Comparison of ENCODE assay signal across 7 mouse cellular contexts in genomic region chr6:113697222-113698205, GRCm38 (mm10). TPM values are rescaled to one million over a fixed set of nuclear protein-coding genes. Genes with fewer than 3 reads are reported as not detected.
DNase-seq lines count a peak whose midpoint lies in the region; ATAC-seq and TF ChIP-seq lines count a peak whose summit lies in the region.

No protein-coding gene starts in this region.

- peak; percentile 15 for ATAC-seq in Patski
- no peak for ATAC-seq in heart, embryonic 13.5 days (ENCODE audit: extremely low read depth, insufficient number of reproducible peaks, low FRiP score, low TSS enrichment)
- peak; percentile 79; the same call in 1 of the 2 replicates for ATAC-seq in midbrain, embryonic 12.5 days (ENCODE audit: low FRiP score, low read depth)
- no peak; the same call in 1 of the 2 replicates for ATAC-seq in stomach, postnatal 0 days (ENCODE audit: low FRiP score, low TSS enrichment)

- peak overlapping the region; percentile 97 for H3K4me3 ChIP-seq in embryonic facial prominence, embryonic 10.5 days
- peak overlapping the region; percentile 82 for H3K4me3 ChIP-seq in heart, embryonic 13.5 days
- H3K4me3 ChIP-seq in midbrain, embryonic 12.5 days, result peak overlapping the region; percentile 89
- peak overlapping the region; percentile 82 for H3K4me3 ChIP-seq in stomach, postnatal 0 days (ENCODE audit: low read depth, low read length)

- TF ChIP-seq EP300 in stomach, postnatal 0 days (optimal IDR thresholded peaks at IDR 0.05), result no peak

- H3K36me3 ChIP-seq in embryonic facial prominence, embryonic 10.5 days (replicated peaks), result peaks cover 41% of the 10 kb centered on the region
- H3K36me3 ChIP-seq in heart, embryonic 13.5 days, result peaks cover 42% of the 10 kb centered on the region
- H3K36me3 ChIP-seq in midbrain, embryonic 12.5 days, result peaks cover 22% of the 10 kb centered on the region
- peaks cover 9% of the 10 kb centered on the region; the same call in 1 of the 2 replicates for H3K36me3 ChIP-seq in stomach, postnatal 0 days (ENCODE audit: control insufficient read depth, insufficient read depth, low read length)

- H3K4me2 ChIP-seq in heart, embryonic 13.5 days, result peak overlapping the region; percentile 95
- peak overlapping the region; percentile 91 for H3K4me2 ChIP-seq in midbrain, embryonic 12.5 days (replicated peaks)
- peak overlapping the region; percentile 96 for H3K4me2 ChIP-seq in stomach, postnatal 0 days (replicated peaks; ENCODE audit: low read depth)

- H3K9ac ChIP-seq in heart, embryonic 13.5 days, result peak overlapping the region; percentile 90
- peak overlapping the region; percentile 83 for H3K9ac ChIP-seq in midbrain, embryonic 12.5 days (replicated peaks)
- H3K9ac ChIP-seq in stomach, postnatal 0 days (ENCODE audit: low read length), result peak overlapping the region; percentile 88

- peaks cover 32% of the 10 kb centered on the region for H3K4me1 ChIP-seq in embryonic facial prominence, embryonic 10.5 days
- peaks cover 51% of the 10 kb centered on the region for H3K4me1 ChIP-seq in heart, embryonic 13.5 days
- peaks cover 22% of the 10 kb centered on the region for H3K4me1 ChIP-seq in midbrain, embryonic 12.5 days
- H3K4me1 ChIP-seq in stomach, postnatal 0 days (replicated peaks; ENCODE audit: control insufficient read depth, insufficient read depth), result peaks cover 2% of the 10 kb centered on the region; the same call in 1 of the 2 replicates

- in situ Hi-C loops in Patski (cut with MboI; ENCODE audit: low pct_unique_long_range_greater_than_20kb), result no loop called here

- no peaks in the 10 kb centered on the region for H3K9me3 ChIP-seq in embryonic facial prominence, embryonic 10.5 days
- no peaks in the 10 kb centered on the region for H3K9me3 ChIP-seq in heart, embryonic 13.5 days
- no peaks in the 10 kb centered on the region for H3K9me3 ChIP-seq in midbrain, embryonic 12.5 days
- no peaks in the 10 kb centered on the region for H3K9me3 ChIP-seq in stomach, postnatal 0 days (ENCODE audit: control insufficient read depth, low read length)

- CTCF ChIA-PET in Patski (lab: Charles Lee), result interaction anchor here (1.0 to 1.6 kb wide), 2 partner anchors 10 to 59 kb away, joined by 3 to 6 read pairs; partner anchors contain the start of gene Irak2

- POLR2A ChIA-PET in Patski (lab: Charles Lee), result interaction anchor here (0.7 to 1.1 kb wide), 2 partner anchors 21 to 35 kb away, joined by 4 read pairs; no protein-coding TSS in a partner anchor

- DNase-seq in CD8-positive naive resting alpha-beta T cell, adult 2 months (ENCODE audit: low read depth in 2 of 2, low spot score in 2 of 2), result peak; percentile 22 to 28
- no peak for DNase-seq in Patski (ENCODE audit: low read depth, low spot score)
- DNase-seq in embryonic facial prominence, embryonic 10.5 days (ENCODE audit: low spot score), result peak; percentile 29
- DNase-seq in kidney, postnatal 36 days, result peak; percentile 35 to 61
- no peak for DNase-seq in stomach, postnatal 0 days (ENCODE audit: low spot score)

- H3K27ac ChIP-seq in embryonic facial prominence, embryonic 10.5 days (replicated peaks), result peak overlapping the region; percentile 90
- H3K27ac ChIP-seq in heart, embryonic 13.5 days (replicated peaks), result peak overlapping the region; percentile 93
- H3K27ac ChIP-seq in midbrain, embryonic 12.5 days (replicated peaks), result peak overlapping the region; percentile 88
- H3K27ac ChIP-seq in stomach, postnatal 0 days (replicated peaks), result peak overlapping the region; percentile 96

- no peak for TF ChIP-seq CTCF in Patski (IDR thresholded peaks at IDR 0.05)
- TF ChIP-seq CTCF in stomach, postnatal 0 days (IDR thresholded peaks at IDR 0.05; ENCODE audit: low read depth), result no peak

- no peaks in the 10 kb centered on the region for H3K27me3 ChIP-seq in Patski
- no peaks in the 10 kb centered on the region for H3K27me3 ChIP-seq in embryonic facial prominence, embryonic 10.5 days (replicated peaks; ENCODE audit: low read depth, poor library complexity, severe bottlenecking)
- H3K27me3 ChIP-seq in heart, embryonic 13.5 days (replicated peaks), result no peaks in the 10 kb centered on the region
- H3K27me3 ChIP-seq in midbrain, embryonic 12.5 days, result 0 out of 2 replicates have a peak, but pooled peaks cover 10% of the 10 kb centered on the region
- H3K27me3 ChIP-seq in stomach, postnatal 0 days (ENCODE audit: control insufficient read depth, insufficient read depth, low read length), result no peaks in the 10 kb centered on the region

- under 1% methylated on average over 111 of the region's 113 CpGs for WGBS in embryonic facial prominence, embryonic 10.5 days
- WGBS in heart, embryonic 13.5 days, result under 1% methylated on average over 104 of the region's 113 CpGs
- under 1% methylated on average over 88 of the region's 113 CpGs for WGBS in midbrain, embryonic 12.5 days
- WGBS in stomach, postnatal 0 days, result under 1% methylated on average over 94 of the region's 113 CpGs

RNA-seq across cellular contexts. Expression of gene Tatdn2, which starts 0.7 kb away (rescaled TPM):
- 56.3 TPM for polyA plus RNA-seq in Patski (2021)
- polyA plus RNA-seq in embryonic facial prominence, embryonic 10.5 days (2016; fragmentation: Nextera tagmentation; extraction: Ambion mirVana), result 0.68 and 0.72 TPM in 2 replicates
- polyA plus RNA-seq in heart, embryonic 13.5 days (2015; fragmentation: Nextera tagmentation; extraction: Ambion mirVana), result 0.52 and 0.65 TPM in 2 replicates
- 0.64 and 0.93 TPM in 2 replicates for polyA plus RNA-seq in midbrain, embryonic 12.5 days (2016; fragmentation: Nextera tagmentation; extraction: Ambion mirVana)
- polyA plus RNA-seq in stomach, postnatal 0 days (2015; fragmentation: Nextera tagmentation; extraction: Ambion mirVana), result 0.73 and 0.97 TPM in 2 replicates

RNA-seq across cellular contexts. Expression of gene Ghrl, which starts 22.2 kb away (rescaled TPM):
- 1.5 TPM for polyA plus RNA-seq in Patski (2021)
- polyA plus RNA-seq in embryonic facial prominence, embryonic 10.5 days (2016; fragmentation: Nextera tagmentation; extraction: Ambion mirVana), result not detected in 2 replicates
- not detected in 2 replicates for polyA plus RNA-seq in heart, embryonic 13.5 days (2015; fragmentation: Nextera tagmentation; extraction: Ambion mirVana)
- 0.84 and 0.90 TPM in 2 replicates for polyA plus RNA-seq in midbrain, embryonic 12.5 days (2016; fragmentation: Nextera tagmentation; extraction: Ambion mirVana)
- 514 and 560 TPM in 2 replicates for polyA plus RNA-seq in stomach, postnatal 0 days (2015; fragmentation: Nextera tagmentation; extraction: Ambion mirVana)

RNA-seq across cellular contexts. Expression of gene Sec13, which starts 43.0 kb away (rescaled TPM):
- polyA plus RNA-seq in Patski (2021), result 181 TPM
- 288 and 292 TPM in 2 replicates for polyA plus RNA-seq in embryonic facial prominence, embryonic 10.5 days (2016; fragmentation: Nextera tagmentation; extraction: Ambion mirVana)
- polyA plus RNA-seq in heart, embryonic 13.5 days (2015; fragmentation: Nextera tagmentation; extraction: Ambion mirVana), result 200 and 215 TPM in 2 replicates
- 222 and 233 TPM in 2 replicates for polyA plus RNA-seq in midbrain, embryonic 12.5 days (2016; fragmentation: Nextera tagmentation; extraction: Ambion mirVana)
- 165 and 184 TPM in 2 replicates for polyA plus RNA-seq in stomach, postnatal 0 days (2015; fragmentation: Nextera tagmentation; extraction: Ambion mirVana)

RNA-seq across cellular contexts. Expression of gene Irak2, which starts 59.2 kb away (rescaled TPM):
- 34.6 TPM for polyA plus RNA-seq in Patski (2021)
- polyA plus RNA-seq in embryonic facial prominence, embryonic 10.5 days (2016; fragmentation: Nextera tagmentation; extraction: Ambion mirVana), result 3.8 and 4.5 TPM in 2 replicates
- 5.2 and 6.2 TPM in 2 replicates for polyA plus RNA-seq in heart, embryonic 13.5 days (2015; fragmentation: Nextera tagmentation; extraction: Ambion mirVana)
- 1.4 and 2.3 TPM in 2 replicates for polyA plus RNA-seq in midbrain, embryonic 12.5 days (2016; fragmentation: Nextera tagmentation; extraction: Ambion mirVana)
- 9.6 and 10.2 TPM in 2 replicates for polyA plus RNA-seq in stomach, postnatal 0 days (2015; fragmentation: Nextera tagmentation; extraction: Ambion mirVana)

Comparison
In these comparisons a context has a peak if more than half of its experiments do, and no peak if none do; other contexts are left out.
1. DNase-seq: peak in CD8-positive naive resting alpha-beta T cell, adult 2 months (2 of 2), embryonic facial prominence, embryonic 10.5 days (single experiment) and kidney, postnatal 36 days (2 of 2); none in Patski (single experiment) and stomach, postnatal 0 days (single experiment).
2. ATAC-seq: peak in Patski (single experiment) and midbrain, embryonic 12.5 days (single experiment); none in heart, embryonic 13.5 days (single experiment) and stomach, postnatal 0 days (single experiment).
3. RNA of gene Tatdn2, which starts 0.7 kb away (polyA plus RNA-seq): 56.3 TPM in Patski (single experiment); 0.73 to 0.97 TPM in stomach, postnatal 0 days, 0.68 to 0.72 TPM in embryonic facial prominence, embryonic 10.5 days, 0.64 to 0.93 TPM in midbrain, embryonic 12.5 days and 0.52 to 0.65 TPM in heart, embryonic 13.5 days; every median in the first group is over 10 times any median in the second.
4. RNA of gene Ghrl, which starts 22.2 kb away (polyA plus RNA-seq): 514 to 560 TPM in stomach, postnatal 0 days; 1.5 TPM in Patski (single experiment), 0.84 to 0.90 TPM in midbrain, embryonic 12.5 days, not detected in embryonic facial prominence, embryonic 10.5 days and not detected in heart, embryonic 13.5 days; every median in the first group is over 100 times any median in the second.
5. Peak in every context shown above with its lines, with median percentiles within 50 percentile points of each other: H3K27ac ChIP-seq, H3K4me3 ChIP-seq, H3K4me2 ChIP-seq and H3K9ac ChIP-seq.